Comparison of ENCODE assay signal across 9 mouse cellular contexts in genomic region chr9:22084667-22085021, GRCm38 (mm10). TPM values are rescaled to one million over a fixed set of nuclear protein-coding genes. Genes with fewer than 3 reads are reported as not detected.
DNase-seq lines count a peak whose midpoint lies in the region; ATAC-seq and TF ChIP-seq lines count a peak whose summit lies in the region.
"Had no signal": no experiment of that assay in that cellular context is flagged by ENCODE, and none has a peak within 500 bp of the region (broad histone marks: within the 10 kb centered on the region; RNA-seq: fewer than 3 reads in every experiment).

No protein-coding gene starts in this region.

- no peaks in the 10 kb centered on the region for H3K9me3 ChIP-seq in hindbrain, embryonic 14.5 days (ENCODE audit: control insufficient read depth, low read length)
- no peaks in the 10 kb centered on the region for H3K9me3 ChIP-seq in midbrain, embryonic 14.5 days (ENCODE audit: control insufficient read depth, low read length)

- H3K9ac ChIP-seq in hindbrain, embryonic 14.5 days = peak overlapping the region; percentile 80
- H3K9ac ChIP-seq in midbrain, embryonic 14.5 days (replicated peaks; ENCODE audit: low read length) = peak overlapping the region; percentile 83

- peaks cover 5% of the 10 kb centered on the region; the same call in 1 of the 2 replicates for H3K4me1 ChIP-seq in kidney, adult 2 months (ENCODE audit: control insufficient read depth, insufficient read depth, low read length)
- H3K4me1 ChIP-seq in bone marrow macrophage, adult 2 months (ENCODE audit: control insufficient read depth, insufficient read depth, low read length) = peaks cover 4% of the 10 kb centered on the region; the same call in 1 of the 2 replicates
- H3K4me1 ChIP-seq in hindbrain, embryonic 14.5 days (replicated peaks; ENCODE audit: control insufficient read depth, insufficient read depth, low read length) = peaks cover 11% of the 10 kb centered on the region
- peaks cover 8% of the 10 kb centered on the region for H3K4me1 ChIP-seq in midbrain, embryonic 14.5 days (ENCODE audit: control insufficient read depth, insufficient read depth, low read length)

- peak overlapping the region; percentile 83 for H3K4me3 ChIP-seq in kidney, adult 2 months (ENCODE audit: insufficient read depth, low read depth, low read length)
- peak overlapping the region; percentile 82 for H3K4me3 ChIP-seq in bone marrow macrophage, adult 2 months (ENCODE audit: insufficient read depth, low read length)
- peak overlapping the region; percentile 69 for H3K4me3 ChIP-seq in hindbrain, embryonic 14.5 days (replicated peaks; ENCODE audit: low read length)
- peak overlapping the region; percentile 75 for H3K4me3 ChIP-seq in midbrain, embryonic 14.5 days (replicated peaks; ENCODE audit: low read depth, low read length)

- intact Hi-C loops in gastrocnemius, postnatal 14 days (cut with DNase I; ENCODE audit: low total_unique reads) = no loop called here
- intact Hi-C loops in left cerebral cortex, postnatal 36 days (cut with DNase I) = loop anchor here (1.0 kb wide), 1 partner anchor 33 kb away; the partner anchor contains the start of gene Elof1

- TF ChIP-seq CTCF in kidney, adult 2 months (conservative IDR thresholded peaks at IDR 0.05; ENCODE audit: insufficient read depth, insufficient read length, low read depth, low read length) = no peak
- no peak for TF ChIP-seq CTCF in bone marrow macrophage, adult 2 months (IDR thresholded peaks at IDR 0.05; ENCODE audit: low read depth, low read length)

- H3K4me2 ChIP-seq in hindbrain, embryonic 14.5 days (replicated peaks) = peak overlapping the region; percentile 73
- peak overlapping the region; percentile 81 for H3K4me2 ChIP-seq in midbrain, embryonic 14.5 days (ENCODE audit: low read length)

- peak overlapping the region; percentile 87 for H3K27ac ChIP-seq in kidney, adult 2 months (ENCODE audit: insufficient read depth, low read depth, low read length)
- no peak overlapping the region for H3K27ac ChIP-seq in bone marrow macrophage, adult 2 months (ENCODE audit: insufficient read depth, low read depth, low read length)
- H3K27ac ChIP-seq in hindbrain, embryonic 14.5 days = peak overlapping the region; percentile 67
- H3K27ac ChIP-seq in midbrain, embryonic 14.5 days (replicated peaks; ENCODE audit: low read depth, low read length) = no peak overlapping the region

- ATAC-seq in hindbrain, embryonic 14.5 days (ENCODE audit: low FRiP score) = no peak
- no peak for ATAC-seq in midbrain, embryonic 14.5 days (ENCODE audit: low FRiP score, low TSS enrichment)

- no peak for DNase-seq in kidney, adult 2 months
- DNase-seq in kidney, adult 11 months = no peak
- DNase-seq in hindbrain, embryonic 14.5 days (ENCODE audit: low spot score) = no peak
- no peak for DNase-seq in midbrain, embryonic 14.5 days
- DNase-seq in gastrocnemius, postnatal 14 days = no peak
- DNase-seq in left cerebral cortex, postnatal 36 days (ENCODE audit: low spot score in 2 of 2) = no peak
- no peak for DNase-seq in gastrocnemius, adult 18-20 months (ENCODE audit: low spot score)

- H3K27me3 ChIP-seq in kidney, adult 2 months (replicated peaks; ENCODE audit: control insufficient read depth, insufficient read depth, low read length) = no peaks in the 10 kb centered on the region
- H3K27me3 ChIP-seq in hindbrain, embryonic 14.5 days (ENCODE audit: control insufficient read depth, insufficient read depth, low read length) = no peaks in the 10 kb centered on the region
- H3K27me3 ChIP-seq in midbrain, embryonic 14.5 days (ENCODE audit: control insufficient read depth, insufficient read depth, low read length) = no peaks in the 10 kb centered on the region
- H3K27me3 ChIP-seq: Patski had no signal

- H3K36me3 ChIP-seq in kidney, adult 2 months (ENCODE audit: control insufficient read depth, insufficient read depth, low read length) = no peaks in the 10 kb centered on the region
- H3K36me3 ChIP-seq in hindbrain, embryonic 14.5 days (replicated peaks; ENCODE audit: control insufficient read depth, insufficient read depth) = peaks cover 8% of the 10 kb centered on the region; the same call in 1 of the 2 replicates
- H3K36me3 ChIP-seq in midbrain, embryonic 14.5 days (ENCODE audit: control insufficient read depth, insufficient read depth, low read length) = peaks cover 13% of the 10 kb centered on the region

- TF ChIP-seq POLR2A in kidney, adult 2 months (IDR thresholded peaks at IDR 0.05; ENCODE audit: low read depth, low read length) = no peak
- no peak for TF ChIP-seq POLR2A in bone marrow macrophage, adult 2 months (IDR thresholded peaks at IDR 0.05; ENCODE audit: borderline replicate concordance, low read depth, low read length)

- 17% methylated on average over 4 of the region's 4 CpGs for WGBS in kidney, adult 2 months
- WGBS in hindbrain, embryonic 14.5 days = 36% methylated on average over 4 of the region's 4 CpGs
- 34% methylated on average over 4 of the region's 4 CpGs for WGBS in midbrain, embryonic 14.5 days

RNA-seq across cellular contexts. Expression of gene Ecsit, which starts 0.6 kb away (rescaled TPM):
- polyA plus RNA-seq in kidney, adult 2 months (2012; rRNA removed) = 130 and 143 TPM in 2 replicates
- polyA plus RNA-seq in bone marrow macrophage, adult 2 months (2012; ENCODE audit: insufficient read depth, insufficient read length, missing spikeins) = 5.7 and 7.0 TPM in 2 replicates
- polyA plus RNA-seq in hindbrain, embryonic 14.5 days (2014; fragmentation: Nextera tagmentation; extraction: Ambion mirVana) = 49.3 and 54.4 TPM in 2 replicates
- polyA plus RNA-seq in midbrain, embryonic 14.5 days (2014; fragmentation: Nextera tagmentation; extraction: Ambion mirVana) = 45.6 and 48.5 TPM in 2 replicates
- total RNA-seq in gastrocnemius, postnatal 14 days (2021) = 10 to 100 TPM; 68.5 to 72.2 TPM
- 10 to 100 TPM; 42.3 to 48.2 TPM for total RNA-seq in left cerebral cortex, postnatal 36 days (2021)
- total RNA-seq in gastrocnemius, adult 18-20 months (2021) = 10 to 100 TPM; 89.2 to 92.1 TPM

RNA-seq across cellular contexts. Expression of gene Zfp653, which starts 13.5 kb away (rescaled TPM):
- polyA plus RNA-seq in kidney, adult 2 months (2012; rRNA removed) = 13.6 and 15.8 TPM in 2 replicates
- 9.5 and 10.3 TPM in 2 replicates for polyA plus RNA-seq in bone marrow macrophage, adult 2 months (2012; ENCODE audit: insufficient read depth, insufficient read length, missing spikeins)
- 12.4 and 13.3 TPM in 2 replicates for polyA plus RNA-seq in hindbrain, embryonic 14.5 days (2014; fragmentation: Nextera tagmentation; extraction: Ambion mirVana)
- polyA plus RNA-seq in midbrain, embryonic 14.5 days (2014; fragmentation: Nextera tagmentation; extraction: Ambion mirVana) = 14.7 and 18.1 TPM in 2 replicates
- total RNA-seq in gastrocnemius, postnatal 14 days (2021) = 1 to 10 TPM; 2.6 to 3.2 TPM
- 10 to 100 TPM; 18.7 to 22.8 TPM for total RNA-seq in left cerebral cortex, postnatal 36 days (2021)
- total RNA-seq in gastrocnemius, adult 18-20 months (2021) = 1 to 10 TPM; 3.2 to 3.7 TPM

RNA-seq across cellular contexts. Expression of gene Gm49318, which starts 13.6 kb away (rescaled TPM):
- polyA plus RNA-seq in kidney, adult 2 months (2012; rRNA removed) = not detected in 2 replicates
- not detected in 2 replicates for polyA plus RNA-seq in bone marrow macrophage, adult 2 months (2012; ENCODE audit: insufficient read depth, insufficient read length, missing spikeins)
- not detected in 2 replicates for polyA plus RNA-seq in hindbrain, embryonic 14.5 days (2014; fragmentation: Nextera tagmentation; extraction: Ambion mirVana)
- not detected in 2 replicates for polyA plus RNA-seq in midbrain, embryonic 14.5 days (2014; fragmentation: Nextera tagmentation; extraction: Ambion mirVana)
- total RNA-seq in gastrocnemius, postnatal 14 days (2021) = not detected
- total RNA-seq in left cerebral cortex, postnatal 36 days (2021) = 1 to 10 TPM; 3.0 to 5.5 TPM
- total RNA-seq in gastrocnemius, adult 18-20 months (2021) = not detected
- polyA plus RNA-seq: Patski had no signal

RNA-seq across cellular contexts. Expression of gene Cnn1, which starts 14.4 kb away (rescaled TPM):
- 2.8 and 12.0 TPM in 2 replicates for polyA plus RNA-seq in kidney, adult 2 months (2012; rRNA removed)
- polyA plus RNA-seq in bone marrow macrophage, adult 2 months (2012; ENCODE audit: insufficient read depth, insufficient read length, missing spikeins) = 1.6 and 1.9 TPM in 2 replicates
- 1.0 and 1.1 TPM in 2 replicates for polyA plus RNA-seq in hindbrain, embryonic 14.5 days (2014; fragmentation: Nextera tagmentation; extraction: Ambion mirVana)
- polyA plus RNA-seq in midbrain, embryonic 14.5 days (2014; fragmentation: Nextera tagmentation; extraction: Ambion mirVana) = 0.58 and 0.61 TPM in 2 replicates
- total RNA-seq in gastrocnemius, postnatal 14 days (2021) = 1 to 10 TPM; 1.7 to 7.9 TPM
- total RNA-seq in left cerebral cortex, postnatal 36 days (2021) = under 1 TPM; 0.44 to 0.93 TPM
- total RNA-seq in gastrocnemius, adult 18-20 months (2021) = 1 to 10 TPM; 3.1 to 6.5 TPM

RNA-seq across cellular contexts. Expression of gene Elof1, which starts 32.3 kb away (rescaled TPM):
- 163 and 174 TPM in 2 replicates for polyA plus RNA-seq in kidney, adult 2 months (2012; rRNA removed)
- 56.4 and 62.3 TPM in 2 replicates for polyA plus RNA-seq in bone marrow macrophage, adult 2 months (2012; ENCODE audit: insufficient read depth, insufficient read length, missing spikeins)
- 192 and 193 TPM in 2 replicates for polyA plus RNA-seq in hindbrain, embryonic 14.5 days (2014; fragmentation: Nextera tagmentation; extraction: Ambion mirVana)
- 182 and 196 TPM in 2 replicates for polyA plus RNA-seq in midbrain, embryonic 14.5 days (2014; fragmentation: Nextera tagmentation; extraction: Ambion mirVana)
- 10 to 100 TPM; 30.1 to 32.7 TPM for total RNA-seq in gastrocnemius, postnatal 14 days (2021)
- total RNA-seq in left cerebral cortex, postnatal 36 days (2021) = 10 to 100 TPM; 58.8 to 75.1 TPM
- total RNA-seq in gastrocnemius, adult 18-20 months (2021) = 10 to 100 TPM; 37.9 to 39.1 TPM

Comparison
In these comparisons a context has a peak if more than half of its experiments do, and no peak if none do; other contexts are left out.
1. H3K27ac ChIP-seq: peak in kidney, adult 2 months (single experiment) and hindbrain, embryonic 14.5 days (single experiment); none in bone marrow macrophage, adult 2 months (single experiment) and midbrain, embryonic 14.5 days (single experiment).
2. Peak in every context shown above with its lines, with median percentiles within 50 percentile points of each other: H3K4me3 ChIP-seq.